Mouse (Mus musculus): Measurements from ENCODE around the gene Nfkb1. TPM values are rescaled to one million over a fixed set of nuclear protein-coding genes. Genes with fewer than 3 reads are reported as not detected.

The Nfkb1 gene
- polyA plus RNA-seq, 1 experiment from 2014 or later = 15.2 TPM

- Histone ChIP-seq H3K27me3 (replicated peaks; ENCODE audit: control insufficient read depth, insufficient read depth, low read length) (no peaks in the 10 kb centered on the region), H3K27ac (ENCODE audit: low read depth, low read length) (no peak overlapping the region), H3K9me3 (ENCODE audit: control insufficient read depth) (no peaks in the 10 kb centered on the region), H3K4me1 (replicated peaks; ENCODE audit: control insufficient read depth, insufficient read depth, low read length) (no peaks in the 10 kb centered on the region), H3K9ac (ENCODE audit: low read depth, low read length) (no peak overlapping the region), H3K4me2 (replicated peaks; ENCODE audit: low read depth) (no peak overlapping the region), H3K4me3 (ENCODE audit: low read depth, low read length) (no peak overlapping the region), H3K36me3 (ENCODE audit: control insufficient read depth, insufficient read depth) (peaks cover 2% of the 10 kb centered on the region; the same call in 1 of the 2 replicates)
- ATAC-seq = no peak
- 76% methylated on average over 7 of the region's 7 CpGs for WGBS
- peak; percentile 44 for TF ChIP-seq CTCF (IDR thresholded peaks at IDR 0.05; ENCODE audit: low read depth)
These were observed 135.2 kb downstream of the Nfkb1 start for GRCm38 (mm10) chr3:135556052-135556587.

DNA sequence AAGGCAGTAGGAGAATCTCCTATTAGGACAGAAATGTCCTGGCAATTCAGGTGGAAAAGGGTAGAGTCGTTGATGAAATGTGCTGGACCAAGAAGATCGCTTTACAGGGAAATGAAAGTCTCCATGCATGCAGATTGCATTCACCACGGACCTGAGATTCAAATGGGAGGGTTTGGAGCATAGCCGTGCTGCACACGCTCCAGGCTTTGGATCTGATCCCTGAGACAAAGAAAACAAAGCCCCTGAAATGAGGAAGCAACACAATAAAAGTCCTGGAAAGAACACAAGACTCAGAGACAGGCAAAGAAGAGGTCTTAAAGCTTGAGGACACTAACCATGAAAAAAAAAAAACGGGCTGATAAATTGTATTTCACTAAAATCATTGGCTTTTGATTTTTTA is 136.2 kb downstream of the Nfkb1 start:
- H3K36me3 ChIP-seq (ENCODE audit: control insufficient read depth, insufficient read depth) = peaks cover 2% of the 10 kb centered on the region; the same call in 1 of the 2 replicates
- H3K27me3 ChIP-seq (replicated peaks; ENCODE audit: control insufficient read depth, insufficient read depth, low read length) = no peaks in the 10 kb centered on the region
- H3K9me3 ChIP-seq (ENCODE audit: control insufficient read depth) = no peaks in the 10 kb centered on the region
- no peak for TF ChIP-seq CTCF (IDR thresholded peaks at IDR 0.05; ENCODE audit: low read depth)
- H3K27ac ChIP-seq (ENCODE audit: low read depth, low read length) = no peak overlapping the region
- WGBS = 83% methylated on average over 6 of the region's 6 CpGs
- H3K9ac ChIP-seq (ENCODE audit: low read depth, low read length) = no peak overlapping the region
- no peak overlapping the region for H3K4me2 ChIP-seq (replicated peaks; ENCODE audit: low read depth)
- H3K4me1 ChIP-seq (replicated peaks; ENCODE audit: control insufficient read depth, insufficient read depth, low read length) = no peaks in the 10 kb centered on the region
- H3K4me3 ChIP-seq (ENCODE audit: low read depth, low read length) = no peak overlapping the region
- ATAC-seq = no peak

- Histone ChIP-seq H3K4me1 (replicated peaks; ENCODE audit: control insufficient read depth, insufficient read depth, low read length) (no peaks in the 10 kb centered on the region), H3K9me3 (ENCODE audit: control insufficient read depth) (no peaks in the 10 kb centered on the region), H3K4me2 (replicated peaks; ENCODE audit: low read depth) (no peak overlapping the region), H3K36me3 (ENCODE audit: control insufficient read depth, insufficient read depth) (no peaks in the 10 kb centered on the region; the same call in 1 of the 2 replicates), H3K4me3 (ENCODE audit: low read depth, low read length) (no peak overlapping the region), H3K27me3 (replicated peaks; ENCODE audit: control insufficient read depth, insufficient read depth, low read length) (no peaks in the 10 kb centered on the region), H3K27ac (ENCODE audit: low read depth, low read length) (no peak overlapping the region), H3K9ac (ENCODE audit: low read depth, low read length) (no peak overlapping the region)
- 78% methylated on average over 5 of the region's 5 CpGs for WGBS
- ATAC-seq = no peak
- no peak for TF ChIP-seq CTCF (IDR thresholded peaks at IDR 0.05; ENCODE audit: low read depth)
These were observed 138.5 kb downstream of the Nfkb1 start for GRCm38 (mm10) chr3:135552874-135553273.

- H3K4me3 ChIP-seq (ENCODE audit: low read depth, low read length) = no peak overlapping the region
- no peak for ATAC-seq
- H3K27ac ChIP-seq (ENCODE audit: low read depth, low read length) = no peak overlapping the region
- no peaks in the 10 kb centered on the region for H3K27me3 ChIP-seq (replicated peaks; ENCODE audit: control insufficient read depth, insufficient read depth, low read length)
- WGBS = 90% methylated on average over 8 of the region's 8 CpGs
- no peaks in the 10 kb centered on the region for H3K4me1 ChIP-seq (replicated peaks; ENCODE audit: control insufficient read depth, insufficient read depth, low read length)
- H3K36me3 ChIP-seq (ENCODE audit: control insufficient read depth, insufficient read depth) = peaks cover 6% of the 10 kb centered on the region
- no peaks in the 10 kb centered on the region for H3K9me3 ChIP-seq (ENCODE audit: control insufficient read depth)
- no peak overlapping the region for H3K9ac ChIP-seq (ENCODE audit: low read depth, low read length)
- TF ChIP-seq CTCF (IDR thresholded peaks at IDR 0.05; ENCODE audit: low read depth) = no peak
- no peak overlapping the region for H3K4me2 ChIP-seq (replicated peaks; ENCODE audit: low read depth)
These were observed 144.0 kb downstream of the Nfkb1 start for GRCm38 (mm10) chr3:135547298-135547697.

DNA sequence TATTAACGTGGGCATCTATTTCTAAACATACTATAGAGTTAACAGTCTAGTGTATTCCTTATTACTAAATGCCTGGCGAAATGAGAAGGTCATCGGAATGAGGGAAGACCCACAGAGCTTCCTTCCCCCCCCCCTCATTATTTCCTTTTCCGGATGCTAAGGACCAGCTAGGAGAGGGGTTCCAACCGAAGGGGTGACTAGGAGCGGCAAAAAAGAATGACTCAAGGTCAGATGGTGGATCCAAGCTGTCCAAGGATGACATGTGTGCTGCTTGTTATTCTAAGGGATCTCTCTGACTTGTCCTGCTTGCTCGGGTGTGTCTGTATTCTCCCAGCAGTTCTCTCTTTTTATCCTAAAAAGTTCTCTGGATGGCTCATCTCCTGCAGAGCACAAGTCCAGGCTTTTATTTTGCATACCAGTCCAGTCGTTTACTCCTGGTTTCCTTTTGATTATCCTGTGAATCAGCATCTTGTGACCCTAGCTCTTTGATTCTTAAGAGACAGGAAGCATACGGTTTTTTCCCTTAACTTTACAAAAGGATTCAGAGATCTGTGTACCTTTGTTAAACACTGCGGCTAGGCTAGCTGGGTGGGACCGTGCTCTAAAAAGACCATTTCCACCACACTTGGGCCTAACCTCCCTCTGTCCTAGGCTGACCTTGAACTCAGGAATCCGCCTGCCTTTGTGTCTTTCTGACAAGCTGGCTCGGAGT is 145.0 kb downstream of the Nfkb1 start:
- no peak for ATAC-seq
- Histone ChIP-seq H3K9me3 (ENCODE audit: control insufficient read depth) (no peaks in the 10 kb centered on the region), H3K4me1 (replicated peaks; ENCODE audit: control insufficient read depth, insufficient read depth, low read length) (no peaks in the 10 kb centered on the region), H3K4me2 (replicated peaks; ENCODE audit: low read depth) (no peak overlapping the region), H3K27ac (ENCODE audit: low read depth, low read length) (no peak overlapping the region), H3K9ac (ENCODE audit: low read depth, low read length) (no peak overlapping the region), H3K4me3 (ENCODE audit: low read depth, low read length) (no peak overlapping the region), H3K36me3 (ENCODE audit: control insufficient read depth, insufficient read depth) (peaks cover 6% of the 10 kb centered on the region), H3K27me3 (replicated peaks; ENCODE audit: control insufficient read depth, insufficient read depth, low read length) (no peaks in the 10 kb centered on the region)
- WGBS = 63% methylated on average over 13 of the region's 13 CpGs
- TF ChIP-seq CTCF (IDR thresholded peaks at IDR 0.05; ENCODE audit: low read depth) = no peak

Other genes starting within 250 kb of the Nfkb1 start
- gene Manba, start 205.9 kb downstream of the Nfkb1 start, polyA plus RNA-seq (2015; fragmentation: Nextera tagmentation; extraction: Ambion mirVana) = 18.6 and 20.9 TPM in 2 replicates
- gene Slc39a8, start 133.7 kb upstream of the Nfkb1 start, polyA plus RNA-seq (2015; fragmentation: Nextera tagmentation; extraction: Ambion mirVana) = 36.8 and 39.5 TPM in 2 replicates